ENCODE assay signal across 19 mouse cellular contexts in the genomic region with DNA sequence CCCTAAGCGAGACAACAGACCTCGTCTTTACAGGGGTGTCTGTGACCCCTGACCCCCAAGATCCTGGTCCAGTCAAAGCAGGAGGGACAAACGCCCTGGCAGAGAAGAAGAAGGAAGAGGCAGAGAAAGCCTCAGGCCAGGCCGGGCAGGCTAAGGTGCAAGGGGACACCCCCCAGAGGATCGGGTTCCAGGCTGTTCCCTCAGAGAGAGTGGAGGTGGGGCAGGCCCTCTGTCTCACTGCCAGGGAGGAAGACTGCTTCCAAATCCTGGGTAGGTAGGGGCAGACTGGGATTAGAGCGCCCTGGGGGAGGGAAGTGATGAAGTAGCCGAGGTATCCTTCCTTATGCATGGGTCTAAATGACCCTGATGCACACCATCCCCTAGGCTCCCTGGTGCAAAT. TPM values are rescaled to one million over a fixed set of nuclear protein-coding genes. Genes with fewer than 3 reads are reported as not detected.
"Had no signal": no experiment of that assay in that cellular context is flagged by ENCODE, and none has a peak within 500 bp of the region (broad histone marks: within the 10 kb centered on the region; RNA-seq: fewer than 3 reads in every experiment).

No protein-coding gene starts in this region.

- H3K4me3 ChIP-seq: liver, embryonic 15.5 days had no signal

- H3K27ac ChIP-seq: kidney, postnatal 0 days; liver, embryonic 15.5 days; midbrain, embryonic 10.5 days; neural tube, embryonic 13.5 days had no signal

- ATAC-seq: intestine, postnatal 0 days had no signal

- H3K9me3 ChIP-seq: liver, embryonic 15.5 days; midbrain, embryonic 10.5 days; neural tube, embryonic 13.5 days had no signal

- DNase-seq: kidney, adult 8-10 months; kidney, postnatal 36 days; lung, adult 2 months; lung, postnatal 4 days; midbrain, embryonic 14.5 days; retina, postnatal 1 day; thymus, postnatal 4 days had no signal

- H3K9ac ChIP-seq: liver, embryonic 15.5 days had no signal

- H3K36me3 ChIP-seq: liver, embryonic 15.5 days; midbrain, embryonic 10.5 days; neural tube, embryonic 13.5 days had no signal

RNA-seq across cellular contexts. Expression of gene Mylk2, which starts 2.3 kb away (rescaled TPM):
- total RNA-seq: layer of hippocampus, adult 18-20 months; layer of hippocampus, postnatal 10 days; left cerebral cortex, postnatal 36 days; megakaryocyte, adult 5-6 weeks had no signal
- polyA plus RNA-seq: intestine, postnatal 0 days; liver, embryonic 11.5 days; midbrain, embryonic 14.5 days; neural tube, embryonic 13.5 days; small intestine, adult 2 months had no signal

RNA-seq across cellular contexts. Expression of gene Foxs1, which starts 19.5 kb away (rescaled TPM):
- total RNA-seq: megakaryocyte, adult 5-6 weeks had no signal

RNA-seq across cellular contexts. Expression of gene Dusp15, which starts 38.0 kb away (rescaled TPM):
- total RNA-seq: megakaryocyte, adult 5-6 weeks had no signal
- polyA plus RNA-seq: liver, embryonic 11.5 days; liver, embryonic 15.5 days; lung, postnatal 0 days; small intestine, adult 2 months had no signal

RNA-seq across cellular contexts. Expression of gene Ttll9, which starts 48.8 kb away (rescaled TPM):
- polyA plus RNA-seq: small intestine, adult 2 months had no signal
